Mouse (Mus musculus) lung, embryonic 14.5 days (tissue): ENCODE measurements around the gene Gm21748. TPM values are rescaled to one million over a fixed set of nuclear protein-coding genes. Genes with fewer than 3 reads are reported as not detected.
"Not testable (repeated sequence)": the region's sequence is repeated elsewhere in the genome, so short reads cannot be mapped to it uniquely, and the experiment has no call there.

Experiments
- ATAC-seq: fragments of 200-750 bp; cut with Nextera tagmentation; 2 replicates; pipeline ENCODE4 v1.8.0; 2017; ENCODE audit warnings: mild to moderate bottlenecking, moderate TSS enrichment, moderate library complexity; ENCODE audit not compliant: insufficient read depth
- DNase-seq: peaks from one replicate; pipeline ENCODE4 v3.0.0-alpha.2; 2015
- H3K27ac ChIP-seq: fragments of 300-500 bp; sonication (generic); 2 replicates; pipeline ENCODE4 v1.5.1; 2014; ENCODE audit warnings: low read depth, mild to moderate bottlenecking, moderate library complexity
- H3K27me3 ChIP-seq: fragments of 300-500 bp; sonication (generic); 2 replicates; pipeline ENCODE4 v1.6.1; 2014; ENCODE audit warnings: low read length, control low read depth; ENCODE audit not compliant: insufficient read depth
- H3K36me3 ChIP-seq: fragments of 300-500 bp; sonication (generic); 2 replicates; pipeline ENCODE4 v1.6.1; 2014; ENCODE audit warnings: control low read depth; ENCODE audit not compliant: insufficient read depth
- H3K4me1 ChIP-seq: fragments of 300-500 bp; sonication (generic); 2 replicates; pipeline ENCODE4 v1.6.1; 2014; ENCODE audit warnings: antibody characterized with exemption, control low read depth; ENCODE audit not compliant: insufficient read depth
- H3K4me2 ChIP-seq: fragments of 300-500 bp; sonication (generic); 2 replicates; pipeline ENCODE4 v1.6.1; 2014; ENCODE audit warnings: mild to moderate bottlenecking
- H3K4me3 ChIP-seq: fragments of 300-500 bp; sonication (generic); 2 replicates; pipeline ENCODE4 v1.5.1; 2014; ENCODE audit warnings: low read depth, low read length
- H3K9ac ChIP-seq: fragments of 300-500 bp; sonication (generic); 2 replicates; pipeline ENCODE4 v1.6.1; 2014
- H3K9me3 ChIP-seq: fragments of 300-500 bp; sonication (generic); 2 replicates; pipeline ENCODE4 v1.6.1; 2016; ENCODE audit warnings: low read depth, low read length, control low read depth
- WGBS: fragments of 180-500 bp; shearing (Covaris S2); extraction: QIAGEN DNeasy Blood & Tissue Kit; methylation state at CpG from one replicate; pipeline ENCODE4 v1.1.7; 2014; 5-methylcytosine and 5-hydroxymethylcytosine counted together
- polyA plus RNA-seq: library from polyadenylated mRNA; unstranded; fragments of >200 nt; fragmentation: Nextera tagmentation; extraction: Ambion mirVana; gene quantifications from 2 replicates; pipeline ENCODE4 v1.2.1, GENCODE M21; 2014

Gene Gm21748
- not detected in 2 replicates for polyA plus RNA-seq

GRCm38 (mm10) chrY:90839077-90839476, at the start of gene Gm21748:
Gm21748 (minus strand) TSS chrY:90839177.
- H3K9ac ChIP-seq, H3K4me1 ChIP-seq, H3K4me3 ChIP-seq, H3K4me2 ChIP-seq, H3K9me3 ChIP-seq, DNase-seq, H3K36me3 ChIP-seq, H3K27ac ChIP-seq, H3K27me3 ChIP-seq, ATAC-seq: not testable (repeated sequence)
- no CpG with 5 or more reads among the region's 8 CpGs for WGBS

Other genes with a start within 250 kb of the Gm21748 start
- gene Gm21860, start 84.4 kb downstream of the Gm21748 start, polyA plus RNA-seq: not detected in 2 replicates
- not detected in 2 replicates for gene Gm47283, start 54.4 kb downstream of the Gm21748 start, polyA plus RNA-seq